Mouse (Mus musculus) embryo, embryonic 10.5 days (tissue): ENCODE measurements around the gene Rdh5.
A peak's percentile ranks its signal among the peaks of the same experiment; 100 is the strongest.

Experiments used
- DNase-seq: peaks from one replicate; pipeline ENCODE4 v3.0.0-alpha.2; 2015; ENCODE audit warnings: low spot score

Rdh5 gene

DNA sequence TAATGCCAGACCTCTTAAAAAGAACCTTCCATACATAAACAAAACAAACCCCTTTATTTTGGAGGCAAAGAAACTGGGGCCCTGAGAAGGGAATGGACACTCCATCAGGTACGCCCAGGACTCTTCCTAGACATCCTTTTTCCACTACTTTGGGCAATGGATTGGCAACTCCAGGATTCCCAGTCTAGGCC, at the start of gene Rdh5:
Rdh5 (minus strand) TSS at position 67 of the 191 bp plus-strand sequence.
- DNase-seq: no peak

GRCm38 (mm10) chr10:128970740-128971250, 48.1 kb upstream of the Rdh5 start:
- DNase-seq: no peak

- no peak for DNase-seq
Measured at GRCm38 (mm10) chr10:128968341-128968749, 45.7 kb upstream of the Rdh5 start.

- DNase-seq: no peak
Measured at GRCm38 (mm10) chr10:128965871-128966270, 43.2 kb upstream of the Rdh5 start.

DNA sequence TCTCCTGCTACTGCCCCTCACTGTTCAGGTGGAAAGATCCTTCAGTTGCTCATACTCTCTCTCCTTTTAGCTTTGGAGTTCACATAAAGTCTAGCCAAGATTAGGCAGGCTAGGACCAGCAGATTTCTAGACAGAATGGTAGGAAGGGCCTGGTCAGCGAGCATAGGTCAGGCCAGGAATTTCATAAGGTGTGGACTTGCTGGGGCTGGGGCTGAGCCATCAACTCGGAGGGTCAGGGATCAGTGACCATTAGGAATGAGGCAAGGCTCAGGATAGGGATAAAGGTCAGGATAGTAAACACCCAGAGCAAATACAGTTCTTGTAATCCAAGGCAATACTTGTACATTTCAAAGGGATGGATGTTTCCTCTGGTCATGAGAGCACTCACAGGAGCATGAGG, 42.3 kb upstream of the Rdh5 start:
- no peak for DNase-seq

DNA sequence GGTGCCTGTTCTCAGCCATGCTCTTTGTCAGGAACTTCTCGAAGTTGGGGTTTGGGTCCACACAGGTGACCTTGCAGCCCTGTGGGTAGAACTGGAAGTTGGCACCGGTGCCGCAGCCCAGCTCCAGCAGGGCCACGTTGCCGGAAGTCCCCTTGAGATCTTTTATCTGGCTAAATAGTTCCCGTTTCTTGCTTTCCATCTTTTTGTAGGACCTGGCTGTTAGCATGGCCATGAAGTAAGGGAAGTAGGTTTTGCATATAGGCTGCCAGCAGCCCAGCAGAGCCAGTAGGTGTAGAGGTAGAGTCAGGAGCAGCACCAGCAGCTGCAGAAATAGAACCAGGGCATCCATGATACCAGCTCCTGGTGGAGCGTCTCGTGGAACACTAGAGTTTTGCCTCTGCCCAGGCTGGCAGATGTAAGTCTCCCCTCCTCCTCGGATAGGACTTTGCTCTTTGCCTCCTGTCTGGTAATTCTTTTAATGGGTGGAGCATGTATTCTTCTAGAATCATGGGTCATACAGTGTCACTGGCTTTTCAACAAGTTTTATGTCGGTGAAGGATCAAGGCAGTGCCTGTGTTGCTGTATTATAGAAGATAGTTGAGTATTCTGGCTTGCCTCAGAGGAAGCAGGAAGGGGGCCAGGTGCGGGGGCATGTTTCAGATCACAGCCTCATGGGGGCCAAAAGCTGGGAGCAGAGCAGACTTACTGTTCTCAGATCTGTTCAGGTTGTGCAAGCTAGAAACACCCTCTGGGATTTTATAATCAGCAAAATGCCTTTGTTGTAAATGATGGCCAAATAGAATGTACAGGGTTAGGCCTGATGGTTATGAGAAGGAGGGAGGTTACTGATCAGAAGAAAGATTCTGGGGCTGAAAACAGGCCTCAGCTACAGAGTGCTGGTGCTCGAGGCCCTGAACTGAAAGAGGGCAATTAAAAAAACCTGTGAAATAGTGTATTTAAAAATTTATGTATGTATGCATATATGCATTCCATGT, 38.2 kb upstream of the Rdh5 start, which contains the start of gene Mettl7b:
Mettl7b (minus strand) TSS at position 399 of the 995 bp plus-strand sequence.
- no peak for DNase-seq

DNA sequence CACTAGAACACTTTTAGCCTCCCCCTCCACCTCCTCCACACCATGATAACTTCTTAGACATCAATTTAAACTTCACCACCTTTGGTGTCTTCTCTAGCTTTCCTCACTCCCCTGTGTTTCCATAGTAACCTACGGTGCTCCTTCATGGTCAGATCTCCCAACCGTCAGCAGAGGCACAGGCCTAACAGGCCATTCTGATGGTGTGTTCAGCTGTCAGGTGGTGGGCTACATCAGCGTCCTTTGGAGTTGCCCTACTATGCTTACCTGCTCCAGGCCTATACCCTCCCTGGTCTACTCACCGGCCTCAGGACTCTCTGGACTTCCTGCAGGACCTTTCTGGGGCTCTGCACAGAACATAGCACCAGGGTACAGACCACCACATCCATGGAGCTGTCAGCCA, 37.5 kb upstream of the Rdh5 start:
- no peak for DNase-seq

DNA sequence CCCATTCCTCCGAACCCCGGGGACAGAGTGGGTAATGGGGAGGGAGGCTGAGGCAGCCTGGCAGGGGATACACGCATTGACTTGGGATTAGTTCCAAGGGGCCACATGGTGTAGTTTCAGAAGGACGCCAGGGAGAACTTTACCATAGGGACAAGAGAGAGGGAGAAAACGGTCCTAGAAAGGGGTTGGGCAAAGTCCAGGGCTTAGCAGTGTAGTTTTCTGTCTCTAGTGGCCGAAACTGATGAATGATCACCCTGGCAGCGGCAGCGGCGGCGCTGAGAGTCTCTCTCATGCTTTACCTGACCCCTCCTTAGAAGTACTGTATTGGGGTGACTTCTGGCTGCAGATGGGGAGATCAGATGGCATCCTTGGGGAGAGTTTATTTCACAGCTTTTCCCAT, 35.7 kb upstream of the Rdh5 start:
- no peak for DNase-seq

DNA sequence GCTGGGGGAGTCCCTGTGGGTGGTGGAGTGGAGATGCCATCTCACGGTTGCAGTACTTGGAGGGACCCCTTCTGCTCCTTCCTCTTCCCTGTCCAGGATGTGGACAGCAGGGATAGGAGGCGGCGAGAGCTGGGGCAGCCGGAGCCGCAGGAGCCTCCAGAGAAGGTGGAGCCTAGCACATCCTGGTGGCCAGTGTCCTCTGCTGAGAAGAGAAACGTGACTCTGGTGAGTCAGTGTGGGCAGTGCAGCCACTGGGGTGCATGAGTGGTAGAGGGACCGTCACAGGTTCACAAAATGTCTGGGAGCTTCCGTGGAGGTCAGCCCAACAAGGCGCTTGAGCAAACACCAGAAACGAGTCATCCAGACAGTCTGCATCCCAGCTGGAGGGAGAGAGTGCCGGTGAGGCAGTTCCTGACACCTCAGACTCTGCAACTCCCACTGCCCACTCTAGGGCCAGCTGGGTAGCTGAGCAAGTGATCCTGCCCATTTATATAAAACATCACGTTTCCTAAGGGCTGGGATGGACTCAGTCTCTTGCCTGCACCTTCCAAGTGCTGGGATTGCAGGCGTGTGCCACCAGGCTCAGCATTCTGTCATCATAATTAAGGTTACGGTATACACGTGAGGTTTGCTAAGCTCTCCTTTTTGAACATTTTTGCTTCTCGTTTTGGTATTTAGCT, 27.7 kb upstream of the Rdh5 start:
- no peak for DNase-seq

DNA sequence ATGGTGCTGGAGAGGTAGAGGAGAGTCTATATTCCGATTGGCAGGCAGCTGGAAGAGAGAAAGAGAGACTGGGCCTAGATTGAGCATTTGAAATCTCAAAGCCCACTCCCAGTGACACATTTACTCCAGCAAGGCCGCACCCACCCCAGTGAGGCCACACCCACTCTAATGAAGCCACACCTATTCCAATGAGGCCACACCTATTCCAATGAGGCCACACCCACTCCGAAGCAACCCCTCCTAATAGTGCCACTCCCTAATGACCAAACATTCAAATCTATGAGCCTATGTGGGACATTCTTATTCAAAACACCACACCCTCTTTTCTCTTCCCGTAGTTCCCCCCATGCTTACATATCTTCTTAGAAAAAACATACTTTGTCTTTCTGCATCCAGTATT, 24.8 kb upstream of the Rdh5 start:
- DNase-seq: no peak

GRCm38 (mm10) chr10:128945675-128946074, 23.0 kb upstream of the Rdh5 start:
- peak; percentile 25 for DNase-seq

- no peak for DNase-seq
Measured at GRCm38 (mm10) chr10:128940475-128941061, 17.9 kb upstream of the Rdh5 start.

GRCm38 (mm10) chr10:128938974-128939373, 16.3 kb upstream of the Rdh5 start:
- DNase-seq: no peak

- no peak for DNase-seq
Measured at GRCm38 (mm10) chr10:128938457-128938856, 15.8 kb upstream of the Rdh5 start.

DNA sequence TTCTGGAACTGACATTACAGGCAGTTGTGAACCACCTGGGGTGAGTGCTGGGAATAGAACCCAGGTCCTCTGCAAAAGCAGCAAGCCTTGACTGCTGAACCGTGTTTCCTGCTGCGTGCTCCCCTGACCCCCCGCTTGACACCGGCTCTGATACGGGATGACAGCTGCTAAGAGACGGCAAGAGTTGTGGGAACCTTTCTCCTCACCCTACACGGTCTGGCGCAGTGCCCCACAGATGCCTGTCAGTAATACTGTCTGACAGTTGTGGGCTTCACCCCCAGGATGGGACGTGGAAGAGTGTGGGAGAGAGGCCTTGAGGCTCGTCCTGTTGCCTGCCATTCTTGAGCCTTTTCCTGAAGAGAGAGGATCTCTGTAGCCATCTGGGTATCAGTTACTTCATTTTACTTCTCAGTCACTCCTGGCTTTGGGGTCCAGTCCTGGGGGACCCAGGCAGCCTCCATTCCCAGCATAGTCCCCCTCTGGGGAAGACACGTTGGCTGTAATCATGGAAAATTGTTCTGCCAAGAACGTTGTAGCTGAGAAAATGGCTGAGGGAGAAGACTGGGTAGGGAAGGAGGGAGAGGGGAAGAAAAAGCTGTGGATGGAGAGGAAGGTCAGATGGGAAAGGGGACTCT, 15.2 kb upstream of the Rdh5 start:
- no peak for DNase-seq

- no peak for DNase-seq
Measured at GRCm38 (mm10) chr10:128935826-128936440, 13.2 kb upstream of the Rdh5 start.

DNA sequence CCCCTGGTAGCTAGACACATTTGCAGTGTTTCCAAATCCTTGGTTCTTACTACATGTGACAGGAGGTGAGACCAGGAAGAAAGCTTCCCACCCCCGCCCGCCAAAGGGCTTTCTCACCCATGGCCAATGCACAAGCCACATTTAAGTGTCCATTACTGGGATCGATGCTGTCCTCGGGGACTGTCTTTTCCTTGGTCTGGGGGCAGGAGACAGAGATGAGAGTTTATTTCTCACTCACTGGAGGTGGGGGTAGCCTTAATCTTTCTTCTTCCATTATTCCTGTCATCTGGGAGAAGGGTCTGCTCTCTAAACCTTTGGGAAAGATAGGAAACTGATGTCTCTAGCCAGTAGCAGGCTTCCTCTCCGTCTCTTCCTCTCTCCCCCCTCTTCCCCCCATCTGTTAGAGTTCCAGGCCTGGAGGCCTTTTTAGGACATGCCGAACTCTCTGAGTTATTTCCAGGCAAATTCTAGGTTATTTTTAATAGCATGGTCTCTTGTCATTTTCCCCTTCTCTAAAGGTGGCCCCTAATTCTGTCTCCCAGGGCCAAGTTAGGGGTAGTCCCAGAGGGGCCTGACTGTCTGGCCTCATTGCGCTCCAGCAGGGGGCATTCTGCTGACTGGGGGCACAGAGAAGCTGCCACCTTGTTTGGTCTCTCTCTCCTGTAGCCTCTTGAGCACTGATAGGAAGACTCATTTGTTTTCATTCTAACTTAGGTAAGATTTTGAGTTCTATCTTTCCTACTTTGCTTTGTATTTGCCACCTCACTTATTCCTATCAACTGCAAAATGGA, 12.5 kb upstream of the Rdh5 start:
- DNase-seq: no peak

DNA sequence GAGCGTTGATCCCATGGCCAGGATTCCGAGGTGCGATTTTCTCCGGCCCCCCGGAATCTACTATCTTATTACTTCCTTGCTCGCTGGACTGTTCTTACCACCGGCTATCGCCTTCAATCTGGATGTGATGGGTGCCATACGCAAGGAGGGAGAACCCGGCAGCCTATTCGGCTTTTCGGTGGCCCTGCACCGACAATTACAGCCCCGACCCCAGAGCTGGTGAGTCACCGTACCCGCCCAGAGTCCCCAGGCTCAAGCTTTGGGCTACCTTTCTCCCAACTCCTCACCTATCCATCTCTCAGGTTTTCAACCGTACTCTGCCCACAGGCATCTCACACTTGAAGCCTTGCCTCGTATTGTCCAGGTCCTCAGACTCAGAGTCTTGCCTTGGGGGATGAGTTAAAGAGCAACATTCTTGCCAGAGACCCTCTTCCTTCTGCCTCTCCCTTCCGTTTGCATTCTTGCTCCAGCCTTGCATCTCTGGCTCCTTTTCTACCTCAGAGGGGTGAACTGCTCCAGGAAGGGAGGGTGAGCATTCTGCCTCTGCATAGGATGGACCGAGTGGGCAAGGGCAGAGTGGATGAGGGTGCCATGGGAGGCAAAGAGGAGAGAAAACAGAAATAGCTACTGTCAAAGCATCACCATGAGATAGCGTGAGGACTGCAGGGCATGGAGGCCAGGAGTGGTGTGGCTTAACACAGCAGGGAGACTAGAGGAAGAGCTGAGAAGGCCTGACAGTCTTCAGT, 11.5 kb upstream of the Rdh5 start:
- DNase-seq: peak; percentile 26

DNA sequence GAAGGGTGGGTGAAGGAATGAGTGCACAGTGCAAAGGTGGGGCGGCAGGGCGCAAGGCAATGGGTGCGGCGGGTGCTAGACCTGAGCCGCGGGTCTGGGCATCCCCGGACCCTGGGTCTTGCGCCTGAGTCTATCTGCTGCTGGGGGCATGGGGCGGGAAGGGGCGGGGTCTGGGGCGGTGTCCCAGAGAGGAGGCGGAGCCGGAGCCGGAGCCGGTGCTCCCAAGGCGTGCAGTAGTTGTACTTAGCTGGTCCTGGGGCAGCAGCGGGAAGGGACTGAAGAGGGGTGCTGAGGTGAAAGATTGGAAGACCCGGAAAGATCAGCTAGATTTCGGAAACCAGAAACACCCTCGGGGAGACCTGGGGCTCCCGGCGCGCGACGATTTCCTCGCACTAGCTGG, 10.9 kb upstream of the Rdh5 start, which contains the start of gene Itga7:
Itga7 (plus strand) TSS at position 245 of the 400 bp plus-strand sequence.
- DNase-seq: peak; percentile 72

GRCm38 (mm10) chr10:128931441-128931840, 8.8 kb upstream of the Rdh5 start:
- no peak for DNase-seq
